Mouse (Mus musculus) macrophage (primary cell): ENCODE measurements around the gene Pik3r4. TPM values are rescaled to one million over a fixed set of nuclear protein-coding genes. Genes with fewer than 3 reads are reported as not detected.

Experiments
- H3K27ac ChIP-seq: fragments of 350-480 bp; formaldehyde crosslinking; 2 replicates; pipeline ENCODE4 v1.9.0; 2021
- H3K36me3 ChIP-seq: fragments of 350-480 bp; formaldehyde crosslinking; 2 replicates; pipeline ENCODE4 v1.9.0; 2021; ENCODE audit errors: inconsistent target
- H3K4me3 ChIP-seq: fragments of 350-480 bp; formaldehyde crosslinking; 2 replicates; pipeline ENCODE4 v1.9.0; 2021; ENCODE audit errors: inconsistent target
- H3K79me2 ChIP-seq: fragments of 350-480 bp; formaldehyde crosslinking; 2 replicates; pipeline ENCODE4 v1.9.0; 2021; ENCODE audit errors: inconsistent target
- WGBS: methylation state at CpG from one replicate; pipeline ENCODE4 v1.1.7; 2026; ENCODE audit warnings: inconsistent platforms; ENCODE audit not compliant: missing documents; 5-methylcytosine and 5-hydroxymethylcytosine counted together
- polyA plus RNA-seq: library from polyadenylated mRNA; stranded (reverse); fragments of 250-400 nt; gene quantifications from 3 replicates; pipeline ENCODE4 v1.2.4, GENCODE M21; 2018; ENCODE audit warnings: inconsistent platforms

Gene Pik3r4
- polyA plus RNA-seq, 1 experiment from 2014 or later = 26.9 TPM

GRCm38 (mm10) chr9:105719851-105720395 is 77.1 kb downstream of the Pik3r4 start:
- Histone ChIP-seq H3K27ac (no peak overlapping the region), H3K4me3 (no peak overlapping the region), H3K36me3 (no peaks in the 10 kb centered on the region), H3K79me2 (no peaks in the 10 kb centered on the region)
- 58% methylated on average over 4 of the region's 5 CpGs for WGBS

GRCm38 (mm10) chr9:105720430-105720829 is 77.7 kb downstream of the Pik3r4 start:
- WGBS = 94% methylated on average over 4 of the region's 4 CpGs
- no peaks in the 10 kb centered on the region for H3K36me3 ChIP-seq

GRCm38 (mm10) chr9:105731976-105732375 is 89.2 kb downstream of the Pik3r4 start:
- Histone ChIP-seq H3K79me2 (no peaks in the 10 kb centered on the region), H3K4me3 (no peak overlapping the region), H3K27ac (no peak overlapping the region), H3K36me3 (no peaks in the 10 kb centered on the region)
- 77% methylated on average over 7 of the region's 7 CpGs for WGBS

More at GRCm38 (mm10) chr9:105720430-105720829, 77.7 kb downstream of the Pik3r4 start:
- Histone ChIP-seq H3K79me2 (no peaks in the 10 kb centered on the region), H3K27ac (no peak overlapping the region), H3K4me3 (no peak overlapping the region)

GRCm38 (mm10) chr9:105734651-105735050 is 91.9 kb downstream of the Pik3r4 start:
- no peak overlapping the region for H3K4me3 ChIP-seq
- H3K79me2 ChIP-seq = no peaks in the 10 kb centered on the region
- 79% methylated on average over 2 of the region's 2 CpGs for WGBS
- H3K27ac ChIP-seq = no peak overlapping the region
- no peaks in the 10 kb centered on the region for H3K36me3 ChIP-seq

GRCm38 (mm10) chr9:105735195-105735594 is 92.4 kb downstream of the Pik3r4 start:
- Histone ChIP-seq H3K79me2 (no peaks in the 10 kb centered on the region), H3K4me3 (no peak overlapping the region), H3K36me3 (no peaks in the 10 kb centered on the region), H3K27ac (no peak overlapping the region)
- WGBS = 93% methylated on average over 5 of the region's 5 CpGs

Other genes with a start within 250 kb of the Pik3r4 start
- gene Aste1, start 247.6 kb upstream of the Pik3r4 start, polyA plus RNA-seq = 5.0 to 5.9 TPM (median 5.3 TPM) in 3 replicates
- gene Nek11, start 247.5 kb upstream of the Pik3r4 start, polyA plus RNA-seq = not detected in 3 replicates
- 36.1 to 58.6 TPM (median 52.3 TPM) in 3 replicates for gene Atp2c1, start 115.7 kb upstream of the Pik3r4 start, polyA plus RNA-seq
- gene Col6a6, start 185.2 kb downstream of the Pik3r4 start, polyA plus RNA-seq = not detected in 3 replicates